Mouse (Mus musculus): Measurements from ENCODE around the gene Sart3.

Sart3 gene

GRCm38 (mm10) chr5:113728691-113729090, 43.6 kb downstream of the Sart3 start:
- in situ Hi-C loops (cut with MboI, MseI) = no loop called here

- in situ Hi-C loops (cut with MboI, MseI) = no loop called here
Measured at GRCm38 (mm10) chr5:113728011-113728410, 44.3 kb downstream of the Sart3 start.

- in situ Hi-C loops (cut with MboI, MseI) = no loop called here
Measured at GRCm38 (mm10) chr5:113727238-113727637, 45.1 kb downstream of the Sart3 start.

- in situ Hi-C loops (cut with MboI, MseI) = no loop called here
Measured at GRCm38 (mm10) chr5:113726618-113727017, 45.7 kb downstream of the Sart3 start.

- in situ Hi-C loops (cut with MboI, MseI) = no loop called here
Measured at GRCm38 (mm10) chr5:113725417-113725816, 46.9 kb downstream of the Sart3 start.

GRCm38 (mm10) chr5:113724446-113724845, 47.9 kb downstream of the Sart3 start, which contains the start of gene 1700069L16Rik:
Gene 1700069L16Rik, minus strand, starts transcription at chr5:113724772.
- in situ Hi-C loops (cut with MboI, MseI) = loop anchor here (5.0 kb wide), 1 partner anchor 252 kb away; no protein-coding TSS in a partner anchor

GRCm38 (mm10) chr5:113723567-113724237, 48.6 kb downstream of the Sart3 start:
- in situ Hi-C loops (cut with MboI, MseI) = loop anchor here (5.0 kb wide), 1 partner anchor 251 kb away; no protein-coding TSS in a partner anchor

GRCm38 (mm10) chr5:113722224-113723013, 49.9 kb downstream of the Sart3 start:
- in situ Hi-C loops (cut with MboI, MseI) = loop anchor here (5.0 kb wide), 1 partner anchor 250 kb away; no protein-coding TSS in a partner anchor

GRCm38 (mm10) chr5:113719221-113719661, 53.1 kb downstream of the Sart3 start:
- in situ Hi-C loops (cut with MboI, MseI) = loop anchor here (5.0 to 10.0 kb wide), 2 partner anchors 134 to 342 kb away; no protein-coding TSS in a partner anchor

- in situ Hi-C loops (cut with MboI, MseI) = loop anchor here (5.0 to 10.0 kb wide), 2 partner anchors 132 to 339 kb away; no protein-coding TSS in a partner anchor
Measured at GRCm38 (mm10) chr5:113716581-113717388, 55.5 kb downstream of the Sart3 start.

GRCm38 (mm10) chr5:113712861-113713260, 59.4 kb downstream of the Sart3 start:
- in situ Hi-C loops (cut with MboI, MseI) = loop anchor here (10.0 kb wide), 1 partner anchor 128 kb away; no protein-coding TSS in a partner anchor

- in situ Hi-C loops (cut with MboI, MseI) = no loop called here
Measured at GRCm38 (mm10) chr5:113703803-113704585, 68.3 kb downstream of the Sart3 start.

GRCm38 (mm10) chr5:113700388-113701023, 71.8 kb downstream of the Sart3 start:
- in situ Hi-C loops (cut with MboI, MseI) = no loop called here

- in situ Hi-C loops (cut with MboI, MseI) = no loop called here
Measured at GRCm38 (mm10) chr5:113694415-113694814, 77.9 kb downstream of the Sart3 start.

GRCm38 (mm10) chr5:113694000-113694399, 78.3 kb downstream of the Sart3 start:
- in situ Hi-C loops (cut with MboI, MseI) = no loop called here

GRCm38 (mm10) chr5:113693196-113693755, 79.0 kb downstream of the Sart3 start:
- in situ Hi-C loops (cut with MboI, MseI) = no loop called here

Measured in T-helper 2 cell (primary cell).